Mouse (Mus musculus) Muller cell, postnatal 12 days (primary cell): Measurements from ENCODE around the gene Sh3glb2.

Experiments
- DNase-seq: peaks from one replicate; pipeline ENCODE4 v3.0.0-alpha.2; 2015; ENCODE audit errors: inconsistent ontology term

Gene Sh3glb2

DNA sequence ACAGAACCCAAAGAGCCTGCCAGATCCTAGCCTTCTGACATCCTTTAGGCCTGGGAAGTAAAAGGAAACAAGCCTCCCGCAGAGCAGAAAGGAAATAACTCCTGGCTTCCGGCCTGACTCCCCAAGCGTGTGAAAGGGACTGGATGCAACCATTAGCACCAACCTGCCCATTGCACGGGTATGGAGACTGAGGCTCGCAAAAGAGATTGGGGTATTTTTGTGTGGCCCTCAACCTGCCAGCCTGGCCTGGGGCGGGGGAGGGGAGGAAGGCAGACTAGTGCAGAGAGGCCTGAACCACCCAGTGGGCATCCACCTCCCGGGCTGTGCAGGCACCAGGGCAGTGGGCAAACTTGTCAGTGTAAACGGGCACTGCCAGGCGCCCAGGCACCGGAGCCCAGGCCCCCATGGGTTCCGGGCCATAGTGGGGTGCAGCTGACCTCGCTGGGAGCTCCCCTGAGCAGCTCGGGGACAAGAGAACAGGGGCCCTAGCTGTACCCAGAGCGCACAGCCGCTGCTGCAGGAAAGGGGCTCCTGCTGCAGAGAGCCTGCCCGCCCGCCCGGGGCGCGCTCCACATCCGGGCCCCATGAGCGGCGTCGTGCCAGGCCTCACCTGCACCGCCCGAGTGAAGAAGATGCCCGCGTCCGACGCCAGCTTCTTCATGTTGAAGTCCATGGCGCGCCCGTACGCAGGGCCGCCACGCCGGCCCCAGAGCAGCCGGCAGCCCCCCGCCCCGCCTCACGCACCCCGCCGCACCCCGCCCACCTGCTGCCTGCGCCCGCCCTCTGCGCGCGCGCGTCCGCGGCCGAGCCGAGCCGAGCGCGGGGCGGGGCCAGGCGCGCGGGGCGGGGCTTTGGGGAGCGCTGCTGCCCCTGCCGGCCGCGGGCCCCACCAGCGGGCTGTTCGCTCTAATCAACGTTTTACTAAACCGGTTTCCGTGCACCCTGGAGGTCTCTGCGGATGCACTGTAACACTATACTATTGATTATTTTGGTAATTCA lies at the start of gene Sh3glb2:
Gene Sh3glb2 (minus strand): TSS at position 805 of the 999 bp plus-strand sequence.
- DNase-seq = peak; percentile 88

DNA sequence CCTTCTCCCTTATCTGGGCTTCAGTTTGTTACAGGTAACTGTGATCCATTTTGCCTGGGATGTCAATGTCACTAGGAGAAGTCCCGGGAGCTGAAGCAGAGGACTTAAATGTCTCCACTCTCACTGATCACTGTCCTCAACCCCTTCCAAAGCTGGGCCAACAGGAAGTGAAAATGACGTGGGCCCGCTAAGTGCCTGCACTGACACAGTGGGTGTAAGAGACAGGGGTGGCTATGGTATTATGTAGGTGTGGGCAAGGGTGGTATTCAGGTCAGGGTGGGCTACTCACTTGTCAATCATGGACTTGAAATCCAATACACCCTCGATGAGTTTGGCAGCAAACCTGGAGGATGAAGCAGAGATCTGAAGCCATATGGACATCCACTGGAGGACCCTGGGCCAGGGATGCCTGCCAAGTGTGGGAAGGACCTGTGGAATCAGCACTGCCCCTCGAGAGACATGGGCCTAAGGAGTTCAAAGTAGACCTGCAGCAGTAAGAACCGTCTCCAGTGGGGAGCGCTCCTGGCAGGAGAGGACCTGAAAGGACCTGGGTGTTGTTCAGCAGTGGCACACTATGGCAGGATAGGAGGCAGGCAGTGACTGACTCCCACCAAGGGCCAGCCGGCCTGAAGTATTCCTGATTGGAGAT lies 49.4 kb upstream of the Sh3glb2 start:
- DNase-seq = no peak

DNA sequence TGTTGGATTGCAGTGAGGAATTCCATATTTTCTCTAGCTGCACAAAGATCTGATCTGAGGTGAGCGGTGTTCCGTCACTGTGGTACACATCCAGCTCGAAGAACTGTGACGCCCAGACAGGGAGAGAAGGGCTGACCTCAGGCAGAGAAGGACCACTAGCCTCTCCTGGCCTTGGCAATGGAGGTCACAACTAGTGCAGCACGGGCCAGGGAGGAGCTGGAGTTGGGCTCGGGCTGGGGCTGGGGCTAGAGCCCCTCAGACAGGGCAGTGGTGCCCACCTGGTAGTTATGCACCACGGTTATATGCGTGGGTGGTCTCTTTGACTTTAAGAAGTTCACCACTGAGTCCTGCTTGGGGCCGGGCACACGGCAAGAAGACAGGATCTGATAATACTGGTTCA lies 48.6 kb upstream of the Sh3glb2 start:
- no peak for DNase-seq

DNA sequence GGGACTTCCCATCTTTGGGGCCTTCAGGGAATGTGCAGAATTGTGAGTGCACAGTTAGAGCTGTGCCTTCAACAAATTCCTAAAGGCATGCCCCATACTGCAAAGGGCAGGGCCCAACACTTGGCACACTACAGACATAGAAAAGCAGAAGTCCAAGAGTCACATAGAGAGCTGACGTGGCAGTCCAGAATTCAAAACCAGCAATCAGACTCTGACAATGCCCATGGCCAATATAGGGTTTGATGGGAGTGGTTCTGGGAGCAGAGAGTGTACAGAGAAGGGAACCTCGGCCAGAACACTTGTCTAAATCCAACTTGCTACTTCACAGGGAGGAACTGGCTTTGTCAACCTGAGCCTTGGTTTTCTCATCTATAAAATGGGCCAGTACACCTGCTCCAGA lies 48.1 kb upstream of the Sh3glb2 start:
- DNase-seq = no peak

DNA sequence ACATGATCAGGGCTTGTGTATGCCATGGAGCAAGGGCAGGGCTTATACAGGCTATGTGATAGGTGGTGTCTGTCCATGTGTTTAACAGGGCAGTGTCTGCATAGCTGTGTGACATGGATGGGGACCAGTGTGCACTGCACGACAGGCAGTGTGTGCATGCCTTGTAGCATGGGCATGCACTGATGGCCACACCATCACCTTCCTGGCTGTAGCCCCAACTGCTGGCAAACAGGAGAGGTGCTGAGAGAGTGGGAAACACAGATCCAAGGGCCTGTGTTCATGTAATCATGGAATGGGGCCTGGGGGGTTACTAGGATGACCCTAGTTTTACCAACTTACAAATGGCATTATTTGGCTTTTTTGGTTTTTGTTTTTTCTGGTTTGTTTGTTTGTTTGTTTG lies 44.7 kb upstream of the Sh3glb2 start:
- DNase-seq = no peak

DNA sequence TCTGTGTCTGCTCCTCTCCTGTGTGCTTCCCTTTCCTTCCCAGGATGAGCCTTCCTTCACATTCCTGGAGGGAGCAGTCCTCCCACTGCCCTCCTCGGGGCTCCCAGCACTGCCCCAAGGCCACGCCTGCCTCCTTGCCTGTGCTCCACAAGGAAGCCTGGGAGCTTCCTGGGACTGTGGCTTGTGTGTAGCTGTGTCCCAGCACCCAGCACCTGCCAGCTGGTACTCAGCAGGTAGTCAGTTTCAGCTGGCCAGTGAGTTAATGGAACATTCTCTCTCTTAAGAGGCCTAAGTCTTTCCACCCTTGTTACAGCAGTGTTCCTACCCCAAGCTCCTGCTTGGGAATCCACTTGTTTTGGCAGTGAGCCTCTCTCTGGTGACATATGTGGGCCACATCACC lies 43.7 kb upstream of the Sh3glb2 start:
- no peak for DNase-seq

DNA sequence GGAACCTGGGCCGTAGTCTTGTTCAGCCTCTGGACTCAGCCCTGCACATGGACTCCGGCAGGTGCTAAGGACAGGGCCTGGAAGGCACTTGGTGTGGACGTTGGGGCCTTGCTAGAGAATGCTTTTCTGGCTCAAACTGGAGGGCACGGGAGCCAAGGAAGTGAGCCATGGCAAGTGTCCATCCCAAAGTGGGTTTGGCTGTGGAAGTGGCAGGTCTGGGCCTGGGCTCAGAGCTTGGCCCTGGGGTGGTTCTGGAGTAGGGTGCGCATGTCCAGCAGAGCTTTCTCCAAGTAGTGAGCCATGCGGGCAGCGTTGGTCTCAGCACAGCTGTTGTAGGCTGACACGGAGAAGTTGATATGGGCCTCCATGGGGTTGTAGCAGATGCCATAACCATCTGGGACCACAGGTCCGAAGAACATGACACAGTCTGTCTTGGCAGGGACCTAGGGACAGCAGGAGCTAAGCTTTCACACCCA lies 43.3 kb upstream of the Sh3glb2 start:
- no peak for DNase-seq

DNA sequence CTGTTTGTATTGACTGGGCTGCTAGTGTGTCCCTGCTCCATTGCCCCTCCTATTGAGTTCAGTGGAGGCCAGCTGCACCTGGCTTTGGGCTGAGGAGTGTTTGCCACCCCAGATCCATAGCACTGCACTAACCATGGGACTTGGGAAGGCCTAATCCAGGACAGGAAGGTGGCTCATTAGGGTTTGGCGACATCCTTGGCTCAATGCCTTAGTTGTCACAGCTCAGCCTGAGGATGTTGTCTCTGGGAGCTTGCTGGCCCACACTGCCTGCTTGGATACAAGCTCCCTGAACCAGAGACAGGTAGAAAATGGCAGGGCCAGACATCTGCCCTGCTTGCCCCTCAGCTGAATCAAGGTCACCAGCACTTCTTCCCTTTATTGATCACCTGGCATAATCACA lies 42.4 kb upstream of the Sh3glb2 start:
- no peak for DNase-seq

DNA sequence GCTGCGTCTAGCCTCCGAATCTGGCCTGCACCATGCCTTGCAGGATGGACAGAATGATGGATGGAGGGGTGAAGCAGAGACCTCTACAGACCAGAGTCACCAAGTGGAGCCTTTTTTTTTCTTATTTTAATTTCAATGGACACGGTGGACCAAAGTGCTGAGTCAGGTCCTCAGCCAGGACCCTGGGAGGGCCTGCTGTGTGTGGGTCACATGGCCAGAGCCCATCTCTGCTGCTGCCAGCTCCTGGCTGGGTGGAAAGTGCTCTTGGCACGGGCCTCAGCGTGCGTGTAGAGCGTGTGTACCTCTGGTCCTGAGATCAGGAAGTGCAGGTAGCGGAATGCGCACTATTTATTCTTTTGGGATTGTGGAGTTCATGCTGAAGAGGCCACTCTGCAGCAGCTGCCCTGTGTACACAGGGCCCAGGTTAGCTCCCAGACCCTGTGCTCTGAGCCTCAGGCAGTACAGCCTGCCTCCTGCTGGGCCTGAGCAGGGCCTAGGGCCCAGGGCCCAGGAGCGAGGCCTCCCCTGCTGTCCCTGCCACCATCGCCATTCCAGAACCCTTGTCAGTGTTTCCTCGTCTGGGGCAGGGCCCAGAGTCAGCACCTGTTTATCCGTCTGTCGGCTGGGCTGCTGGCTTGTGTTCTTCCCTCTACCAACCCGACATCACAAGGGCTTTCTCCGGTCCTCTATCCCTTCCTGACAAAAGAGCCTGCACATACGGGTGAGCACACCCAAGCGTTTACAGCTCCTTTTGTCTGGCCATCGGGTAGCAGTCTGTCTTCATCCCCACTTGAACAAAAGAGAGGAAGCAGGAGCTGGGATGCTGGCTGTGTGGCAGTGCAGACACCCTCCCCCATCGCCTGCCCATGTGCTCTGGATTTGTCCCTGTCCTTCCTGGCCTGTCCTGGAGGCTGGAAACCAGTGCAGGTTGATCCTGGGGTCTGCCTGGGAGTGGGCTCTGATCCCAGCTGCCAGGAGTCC lies 40.3 kb upstream of the Sh3glb2 start:
- peak; percentile 56 for DNase-seq

DNA sequence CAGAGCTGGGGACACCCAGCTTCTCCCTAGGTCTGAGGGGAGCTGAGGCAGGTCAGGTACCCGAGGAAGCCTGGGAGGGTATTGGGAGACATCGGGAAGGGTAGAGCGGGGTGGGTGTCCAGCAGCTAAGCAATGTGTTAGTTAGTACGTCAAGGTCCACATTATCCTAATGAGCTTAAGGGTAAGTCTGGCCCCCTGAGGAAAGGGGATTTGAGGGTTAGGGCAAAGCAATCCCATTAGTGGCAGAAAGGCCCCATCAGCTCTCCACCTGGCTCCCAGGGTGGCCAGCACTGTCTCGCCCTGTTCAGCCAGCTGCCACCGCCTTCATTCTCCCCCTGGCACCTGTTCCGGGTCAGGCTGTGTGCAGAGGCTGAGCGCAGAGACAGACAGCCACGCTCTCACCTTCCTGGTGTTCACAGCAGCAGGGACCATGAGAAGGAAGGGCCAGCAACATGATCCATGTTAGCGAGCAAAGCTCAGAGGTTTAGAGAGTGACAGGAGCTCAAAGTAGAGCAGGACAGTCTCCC lies 38.9 kb upstream of the Sh3glb2 start:
- no peak for DNase-seq

DNA sequence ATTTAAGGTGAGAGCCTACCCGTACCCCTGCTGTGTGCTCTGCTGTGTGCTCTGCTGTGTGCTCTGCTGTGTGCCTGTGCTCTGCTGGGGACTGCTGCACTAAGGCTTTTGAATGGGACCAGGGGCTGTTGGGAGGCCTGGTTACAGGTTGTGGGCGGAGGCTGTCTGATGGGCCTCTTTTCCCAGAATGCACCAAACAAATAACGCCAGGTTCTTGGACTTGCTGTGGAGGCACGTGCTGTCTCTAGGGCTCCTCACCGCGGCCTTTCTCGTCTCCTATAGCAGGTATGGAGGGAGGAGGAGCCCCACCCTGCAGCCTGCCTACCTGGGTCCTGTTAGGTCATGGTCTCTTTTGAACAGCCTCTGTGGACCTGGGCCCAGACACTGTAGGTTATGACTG lies 37.1 kb upstream of the Sh3glb2 start:
- no peak for DNase-seq

DNA sequence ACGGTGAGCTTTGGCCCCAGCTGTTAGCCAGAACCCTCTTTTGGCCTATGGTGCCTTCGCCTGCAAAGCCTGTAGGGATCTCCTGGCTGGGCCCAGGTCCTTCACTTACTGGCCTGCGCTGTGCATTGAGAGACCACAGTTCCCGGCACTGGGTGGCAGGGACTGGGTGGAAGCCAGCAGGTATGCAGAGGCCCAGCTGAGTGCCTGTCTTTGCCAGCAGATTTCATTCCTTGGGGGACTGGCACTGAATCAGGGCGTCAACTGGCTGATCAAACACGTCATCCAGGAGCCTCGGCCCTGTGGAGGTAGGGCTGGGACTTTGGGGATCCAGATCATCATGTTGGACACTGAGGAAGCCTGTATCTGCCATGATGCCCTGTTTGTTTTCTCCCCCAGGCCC lies 36.6 kb upstream of the Sh3glb2 start:
- DNase-seq = no peak

DNA sequence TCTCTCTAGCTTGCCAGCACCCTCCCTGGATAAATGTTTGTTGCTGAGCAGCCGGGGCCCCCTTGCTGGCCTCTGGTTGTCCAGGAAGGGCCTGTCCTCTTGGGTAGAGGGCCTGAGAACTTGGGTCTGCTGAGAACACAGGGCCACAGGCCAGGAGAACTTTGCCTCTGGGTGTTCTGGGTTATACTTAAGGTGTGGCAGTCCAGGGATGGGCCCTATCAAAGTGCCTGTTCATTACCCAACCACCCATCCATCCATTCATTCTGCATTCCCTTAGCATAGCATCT lies 34.2 kb upstream of the Sh3glb2 start:
- DNase-seq = no peak

DNA sequence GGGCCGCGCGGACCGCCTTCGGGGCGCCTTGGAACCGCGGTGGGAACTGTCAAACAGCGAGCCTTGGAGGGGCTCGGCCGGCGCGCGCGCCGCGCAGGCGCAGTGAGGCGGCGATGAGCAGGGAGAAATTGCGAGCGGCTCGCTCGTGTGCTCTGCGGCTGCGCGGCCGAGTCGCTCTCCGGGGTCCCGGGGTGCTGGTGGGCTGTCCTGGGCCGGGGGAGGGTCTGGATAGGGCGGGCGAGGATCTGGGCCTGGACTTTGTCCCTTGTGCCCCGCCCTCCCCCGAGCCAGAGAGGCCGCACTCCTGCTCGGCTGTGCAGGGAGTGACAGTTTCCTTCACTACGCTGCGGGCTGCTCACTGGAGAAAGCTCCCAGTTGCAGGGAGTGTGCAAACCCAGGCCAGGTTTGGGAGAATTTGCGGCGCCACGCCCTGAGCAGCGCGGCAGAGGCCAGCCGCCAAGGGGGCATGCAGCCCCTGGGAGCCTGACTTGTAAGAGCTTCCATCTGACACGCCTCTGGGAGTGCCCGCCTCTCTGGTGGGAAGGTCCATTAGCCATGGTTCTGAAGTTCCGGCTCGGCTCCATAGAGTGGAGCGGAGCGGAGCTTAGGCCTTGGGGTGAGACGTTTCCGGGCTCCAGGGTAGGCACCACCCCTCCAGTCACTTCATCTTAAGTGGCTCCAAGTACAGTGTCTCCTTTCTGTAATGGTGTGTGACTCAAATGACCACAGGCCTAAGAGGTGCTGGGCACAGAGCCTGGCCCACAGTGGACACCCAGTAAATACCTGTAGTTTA lies 33.6 kb upstream of the Sh3glb2 start:
- DNase-seq = peak; percentile 95

DNA sequence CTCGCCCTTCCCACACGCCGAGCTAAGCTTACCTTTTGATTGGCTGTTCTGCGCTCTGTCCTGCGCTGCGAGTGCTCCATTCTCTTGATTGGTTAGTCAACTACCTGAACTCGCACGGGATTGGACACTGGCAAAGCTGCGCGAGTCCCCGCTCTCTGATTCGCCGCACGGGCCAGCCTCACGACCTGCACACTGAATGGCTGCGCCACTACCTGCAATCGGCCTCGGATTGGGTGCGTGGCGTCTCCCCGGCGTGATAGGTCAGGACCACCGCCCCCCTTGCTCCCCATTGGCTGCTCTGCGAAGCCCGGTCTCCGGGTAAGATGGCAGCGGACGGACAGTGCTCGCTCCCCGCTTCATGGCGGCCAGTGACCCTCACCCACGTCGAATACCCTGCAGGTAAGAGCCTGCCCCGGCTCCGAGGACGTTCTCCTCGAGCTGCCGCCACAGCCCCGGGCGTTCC lies 33.0 kb upstream of the Sh3glb2 start, which contains the start of gene Dolpp1:
Gene Dolpp1 (plus strand): TSS at position 141 of the 463 bp plus-strand sequence.
- peak; percentile 99 for DNase-seq

DNA sequence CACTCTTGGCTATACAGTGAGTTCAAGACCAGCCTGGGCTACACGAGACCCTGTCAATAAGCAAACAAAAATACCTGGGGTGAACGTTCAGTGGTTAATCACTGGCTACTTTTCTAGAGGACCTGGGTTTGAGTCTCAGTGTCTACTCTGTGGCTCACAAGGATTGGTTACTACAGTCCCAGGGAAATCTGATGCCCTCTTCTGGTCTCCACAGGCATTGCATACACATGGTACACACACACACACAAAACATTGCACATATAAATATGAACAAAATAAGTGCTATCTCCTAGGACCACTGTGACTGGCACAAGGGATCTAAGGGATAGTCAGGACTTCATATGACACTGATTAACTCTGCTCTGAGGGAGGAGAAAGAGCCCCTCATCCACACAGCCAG lies 29.9 kb upstream of the Sh3glb2 start:
- DNase-seq = no peak

DNA sequence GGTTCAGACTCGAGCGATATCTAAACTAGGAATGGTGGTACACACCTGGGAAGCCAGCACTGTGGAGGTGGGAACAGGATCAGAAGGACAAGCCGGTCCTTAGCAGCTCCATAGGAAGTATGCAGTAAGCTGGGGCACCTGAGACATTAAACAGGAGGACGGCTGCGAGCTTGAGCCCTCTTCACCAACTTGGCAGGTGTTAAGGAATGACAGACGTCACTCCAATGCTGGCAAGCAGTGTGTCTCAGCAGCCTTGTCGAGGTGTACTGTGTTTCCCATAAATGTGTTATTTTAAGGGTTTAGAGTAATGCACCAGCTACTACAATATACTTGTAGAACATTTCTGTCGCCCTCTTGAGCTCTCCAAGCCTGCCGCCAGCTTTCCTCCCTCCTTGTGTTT lies 27.8 kb upstream of the Sh3glb2 start:
- no peak for DNase-seq

DNA sequence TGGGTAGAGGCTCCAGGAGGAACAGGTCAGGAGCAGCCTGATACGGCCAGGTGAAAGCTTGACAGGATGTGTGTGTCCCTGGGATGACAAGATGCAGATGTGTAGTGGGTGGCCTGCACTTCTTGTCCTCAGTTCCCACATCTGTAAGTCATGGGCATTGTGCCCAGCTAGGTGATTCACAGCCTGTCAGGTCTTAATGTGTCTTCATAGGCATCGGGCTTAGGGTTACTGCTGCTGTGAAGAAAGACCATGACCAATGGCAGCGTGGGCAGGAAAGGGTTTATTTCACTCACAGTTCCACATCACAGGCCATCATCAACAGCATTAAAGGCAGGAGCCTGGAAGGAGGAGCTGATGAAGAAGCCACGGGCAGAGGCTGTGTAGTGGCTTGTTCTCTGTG lies 26.5 kb upstream of the Sh3glb2 start:
- no peak for DNase-seq

DNA sequence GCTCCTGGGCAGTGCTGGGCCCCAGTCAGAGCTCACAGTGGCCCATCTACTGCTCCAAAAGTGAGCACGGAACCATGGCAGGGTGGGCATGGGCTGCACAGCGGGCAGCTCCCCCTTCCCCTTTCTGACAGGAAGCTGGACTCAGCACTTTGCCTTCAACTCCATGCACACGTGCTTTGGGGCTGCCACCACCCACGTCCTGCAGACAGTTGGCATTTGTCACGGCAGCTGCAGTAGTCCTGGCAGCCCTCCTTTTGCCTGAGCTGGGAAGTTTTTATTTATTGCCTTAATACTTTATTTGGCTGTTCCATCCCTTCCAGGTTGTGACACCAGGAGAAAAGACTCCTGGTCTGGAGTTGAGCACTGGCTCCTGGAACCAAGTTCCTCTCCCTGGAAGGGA lies 25.7 kb upstream of the Sh3glb2 start:
- no peak for DNase-seq

DNA sequence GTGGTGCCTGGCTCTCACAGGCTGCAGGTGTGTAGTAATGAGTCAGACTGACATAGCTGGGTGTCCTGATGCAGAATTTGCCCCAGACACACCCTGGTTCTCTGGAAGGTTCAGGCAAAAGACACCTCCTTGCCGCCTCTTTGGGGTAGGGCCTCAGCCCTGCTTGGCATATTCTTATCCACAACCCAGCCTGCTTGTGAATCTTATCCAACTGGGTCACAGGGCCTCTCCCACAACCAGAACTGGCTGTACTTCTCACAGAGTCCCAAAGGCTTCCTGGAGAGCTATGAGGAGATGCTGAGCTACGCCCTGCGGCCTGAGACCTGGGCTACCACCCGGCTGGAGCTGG lies 22.2 kb upstream of the Sh3glb2 start:
- no peak for DNase-seq
